Mouse (Mus musculus): Measurements from ENCODE around the gene Ankrd39.
"Not testable (repeated sequence)": the region's sequence is repeated elsewhere in the genome, so short reads cannot be mapped to it uniquely, and the experiment has no call there.

Ankrd39 gene

DNA sequence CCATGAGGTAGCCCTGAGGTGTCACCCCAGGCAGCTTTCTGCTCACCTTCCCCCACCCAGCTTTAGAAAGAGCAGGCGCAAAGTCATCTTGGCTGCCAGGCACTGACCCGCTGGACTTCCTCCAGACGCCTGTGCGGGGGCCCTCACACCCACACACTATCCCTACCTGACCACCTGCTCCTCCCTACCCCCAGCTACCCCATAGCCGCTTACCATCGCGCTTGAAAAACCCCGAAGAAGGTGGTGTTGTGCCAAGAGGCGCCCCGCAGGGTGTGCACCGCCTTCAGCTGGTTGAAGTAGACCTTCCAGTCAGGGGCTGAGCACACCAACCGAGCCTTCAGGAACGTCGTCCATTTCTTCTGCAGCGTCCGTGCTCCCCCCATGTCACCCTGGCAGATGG lies 5.3 kb upstream of the Ankrd39 start:
- no peak for DNase-seq (ENCODE audit: low spot score in 2 of 2)

DNA sequence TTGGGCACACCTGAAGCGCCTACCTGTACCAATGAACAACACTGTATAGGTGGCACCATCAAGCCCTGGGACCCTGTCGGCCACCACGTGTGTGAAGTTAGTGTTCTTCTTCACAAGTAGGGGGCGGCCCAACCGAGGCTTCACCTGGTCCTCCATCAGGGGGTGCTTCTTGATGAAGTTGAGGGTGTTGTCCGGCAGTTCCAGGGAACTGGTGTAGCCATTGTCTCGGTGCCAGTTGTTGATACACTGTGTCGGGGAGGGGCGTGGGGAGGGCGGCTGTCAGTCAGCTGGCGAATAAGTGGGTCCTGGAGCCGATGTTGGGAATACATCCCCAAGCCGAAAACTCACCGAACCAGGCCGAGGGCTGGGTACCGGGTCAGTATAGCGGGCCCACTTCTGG lies 4.7 kb upstream of the Ankrd39 start:
- DNase-seq (ENCODE audit: low spot score in 2 of 2), result no peak

DNA sequence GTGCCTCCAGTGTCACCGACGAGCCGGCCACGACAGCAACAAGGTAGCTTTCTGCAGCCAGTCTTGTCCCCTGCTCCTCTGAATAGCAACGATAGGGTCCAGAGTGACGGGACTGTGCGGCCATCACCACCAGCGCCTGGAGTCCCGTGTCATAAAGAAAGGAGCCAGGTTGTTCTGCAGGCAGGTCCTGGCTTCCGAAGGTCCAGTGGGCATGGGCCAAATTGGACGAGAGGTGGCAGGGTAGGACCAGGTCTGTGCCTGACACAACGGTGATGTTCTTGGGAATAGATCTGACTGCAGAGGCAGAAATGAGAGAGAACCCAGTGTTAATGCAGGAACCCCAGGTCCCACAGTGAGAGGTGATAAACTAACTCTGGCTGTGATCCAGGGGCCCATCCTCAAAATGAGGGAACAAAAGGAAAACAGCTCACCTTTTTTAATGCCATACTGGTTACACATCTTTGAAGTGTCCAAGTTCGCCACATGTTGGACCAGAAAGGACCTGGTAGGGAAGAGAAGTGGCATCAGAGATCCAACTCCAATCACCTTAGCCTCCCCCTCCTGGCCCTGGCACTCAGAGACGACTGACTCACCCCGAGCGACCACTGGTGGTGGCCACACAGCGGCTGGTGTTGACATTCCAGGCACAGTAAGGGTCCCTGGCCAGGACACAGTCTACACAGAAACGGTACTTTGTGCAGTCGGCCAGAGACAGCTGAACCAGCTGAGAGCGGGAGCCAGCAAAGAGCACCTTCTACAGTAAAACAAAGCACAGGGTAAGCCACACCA lies 3.0 kb upstream of the Ankrd39 start:
- no peak for DNase-seq (ENCODE audit: low spot score in 2 of 2)

DNA sequence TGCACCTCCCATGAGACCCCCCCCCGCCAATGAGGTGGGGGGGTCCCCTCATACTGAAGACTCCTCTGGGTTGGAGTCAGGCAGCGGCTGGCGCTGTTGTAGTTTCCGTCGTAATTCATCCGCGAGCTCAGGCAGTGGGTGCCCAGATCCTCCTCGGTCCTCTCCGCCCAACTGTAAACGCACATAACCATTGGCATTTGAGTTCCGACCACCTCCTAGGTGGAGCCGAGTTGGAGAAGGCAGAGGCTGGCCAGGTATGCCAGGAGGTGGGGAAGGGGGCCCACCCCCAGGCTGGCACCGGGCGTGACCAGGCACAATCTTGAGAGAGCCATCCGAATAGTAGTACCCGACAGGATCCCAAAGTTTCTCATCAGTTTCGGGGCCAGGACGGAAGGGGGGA lies 2.2 kb upstream of the Ankrd39 start:
- DNase-seq (ENCODE audit: low spot score in 2 of 2), result no peak

DNA sequence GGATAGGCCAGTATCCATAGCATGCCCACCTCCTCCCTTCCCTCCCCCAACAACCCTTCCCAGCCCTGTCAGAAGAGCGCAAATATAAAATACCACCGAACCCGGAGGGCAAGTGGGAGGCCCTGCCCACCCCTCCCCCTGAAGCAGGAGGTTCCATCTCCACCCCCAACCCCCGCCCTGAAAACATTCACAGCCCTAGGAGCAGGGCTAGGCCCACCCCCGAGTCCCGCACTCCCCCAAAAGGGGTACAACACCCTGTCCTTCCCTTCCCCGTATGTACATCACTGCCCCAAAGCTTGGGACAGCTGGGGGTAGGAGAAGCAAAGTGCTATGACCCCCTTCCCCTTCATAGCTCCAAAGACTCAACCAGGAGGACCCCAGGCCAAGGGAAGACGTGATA lies 1.5 kb upstream of the Ankrd39 start:
- no peak for DNase-seq (ENCODE audit: low spot score in 2 of 2)

DNA sequence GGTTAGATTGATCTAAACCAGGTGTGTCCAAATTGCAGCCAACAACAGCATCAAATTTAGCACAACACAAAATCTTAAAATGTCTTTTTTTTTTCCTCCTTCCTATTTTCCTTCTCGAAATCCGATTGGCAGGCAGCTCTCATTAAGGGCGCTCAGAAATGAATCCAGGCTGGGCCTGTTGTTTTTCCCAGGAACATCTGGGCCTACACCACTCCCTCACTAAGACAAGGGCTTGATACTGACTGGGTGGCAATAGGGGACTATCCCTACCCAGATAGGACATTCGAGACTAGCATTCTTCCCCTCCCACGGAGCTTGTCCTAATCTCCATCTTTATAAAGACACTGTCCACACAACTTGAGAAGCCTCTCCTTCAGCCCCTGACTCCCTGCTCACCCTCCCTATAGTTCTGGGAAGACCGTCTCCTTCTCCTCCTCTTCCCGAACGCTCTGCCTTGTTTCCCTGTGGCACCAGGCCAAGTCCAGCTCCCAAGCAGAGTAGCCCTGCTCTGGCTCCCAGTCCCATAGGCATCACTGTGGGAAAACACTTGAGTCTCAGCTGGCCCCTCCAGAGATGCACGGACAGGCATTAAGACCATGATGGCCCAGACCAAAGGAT lies 845 bp upstream of the Ankrd39 start:
- no peak for DNase-seq (ENCODE audit: low spot score in 2 of 2)

DNA sequence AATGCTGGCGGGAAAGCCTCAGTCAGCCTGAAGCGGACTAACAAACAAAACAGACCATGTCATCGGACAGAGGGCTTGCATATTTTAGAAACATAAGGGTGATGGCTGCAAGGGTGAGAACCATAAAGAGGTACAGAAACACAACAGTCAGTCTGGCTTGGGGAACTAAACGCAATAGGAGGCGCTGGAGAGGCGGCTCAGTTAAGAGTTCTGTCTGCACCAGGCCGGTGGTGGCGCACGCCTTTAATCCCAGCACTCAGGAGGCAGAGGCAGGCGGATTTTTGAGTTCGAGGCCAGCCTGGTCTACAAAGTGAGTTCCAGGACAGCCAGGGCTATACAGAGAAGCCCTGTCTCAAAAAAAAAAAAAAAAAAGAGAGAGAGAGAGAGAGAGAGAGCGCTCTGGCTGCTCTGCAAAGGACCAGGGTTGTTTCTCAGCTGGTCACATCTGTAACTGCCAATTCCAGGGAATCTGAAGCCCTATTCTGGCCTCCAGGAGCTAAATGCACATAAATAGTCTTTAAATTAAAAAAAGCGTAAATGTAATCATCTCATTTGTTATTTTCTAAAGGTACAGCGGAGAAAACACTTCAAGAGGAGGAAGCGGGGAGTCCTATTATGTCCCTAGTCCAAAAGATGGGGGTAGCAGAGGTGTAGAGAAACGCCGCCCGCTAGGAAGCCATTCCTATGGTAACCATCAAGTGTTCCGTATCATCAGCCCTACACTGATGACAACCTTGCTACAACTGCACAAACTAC lies 1.2 kb downstream of the Ankrd39 start:
- no peak for DNase-seq (ENCODE audit: low spot score in 2 of 2)

DNA sequence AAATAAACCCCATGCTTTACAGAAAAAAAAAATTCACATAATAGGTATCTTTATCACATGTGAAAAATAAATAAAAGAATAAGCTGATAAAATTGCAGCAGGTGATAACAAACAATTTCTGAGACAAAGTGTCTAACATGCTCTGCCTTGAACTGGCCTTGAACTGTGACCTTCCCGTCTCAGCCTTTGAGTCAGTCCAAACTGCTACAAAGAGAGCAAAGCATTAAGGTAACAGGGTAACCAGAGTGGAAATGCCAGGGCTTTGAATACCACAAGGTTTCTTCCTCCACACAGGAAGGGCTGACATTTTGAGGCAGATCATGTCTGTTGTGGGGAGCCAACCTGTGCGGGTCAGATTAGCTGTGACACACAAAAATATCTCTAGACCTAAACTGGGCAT lies 1.9 kb downstream of the Ankrd39 start:
- no peak for DNase-seq (ENCODE audit: low spot score in 2 of 2)

DNA sequence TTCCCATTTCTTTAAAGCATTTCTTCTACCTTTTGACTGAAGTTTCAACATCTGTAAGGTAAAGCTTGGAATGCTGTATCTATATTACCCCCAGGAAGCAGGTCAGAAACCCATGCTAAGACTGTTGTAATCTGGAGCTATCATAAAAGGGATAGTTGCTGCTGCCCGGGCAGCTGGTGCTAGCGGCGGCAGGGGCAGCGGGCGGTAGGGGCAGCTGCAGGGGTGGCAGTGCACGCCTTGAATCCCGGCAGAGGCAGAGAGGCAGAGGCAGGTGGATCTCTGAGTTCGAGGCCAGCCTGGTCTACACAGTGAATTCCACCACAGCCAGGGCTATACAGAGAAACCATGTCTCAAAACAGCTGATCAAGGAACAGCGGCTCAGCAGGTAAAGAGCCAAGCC lies 4.3 kb downstream of the Ankrd39 start:
- DNase-seq (ENCODE audit: low spot score in 2 of 2), result no peak

DNA sequence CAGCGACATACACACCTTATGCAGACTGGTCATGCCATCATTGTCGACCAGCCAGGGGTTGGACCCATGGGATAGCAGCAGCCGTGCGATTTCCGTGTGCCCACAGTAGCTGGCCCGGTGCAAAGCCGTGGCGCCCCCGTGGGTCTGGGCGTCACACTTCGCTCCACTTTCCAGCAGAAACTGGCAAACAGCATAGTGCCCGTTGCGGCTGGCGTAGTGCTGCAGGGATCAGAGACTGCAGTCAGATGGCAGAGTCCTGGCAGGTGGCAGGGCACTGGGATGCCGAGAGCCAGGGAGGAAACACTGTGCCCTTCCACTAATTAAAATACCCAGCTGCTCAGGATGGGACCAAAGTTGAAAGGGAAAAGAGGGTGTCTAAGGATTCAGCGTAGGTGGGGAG lies 5.4 kb downstream of the Ankrd39 start:
- no peak for DNase-seq (ENCODE audit: low spot score in 2 of 2)

DNA sequence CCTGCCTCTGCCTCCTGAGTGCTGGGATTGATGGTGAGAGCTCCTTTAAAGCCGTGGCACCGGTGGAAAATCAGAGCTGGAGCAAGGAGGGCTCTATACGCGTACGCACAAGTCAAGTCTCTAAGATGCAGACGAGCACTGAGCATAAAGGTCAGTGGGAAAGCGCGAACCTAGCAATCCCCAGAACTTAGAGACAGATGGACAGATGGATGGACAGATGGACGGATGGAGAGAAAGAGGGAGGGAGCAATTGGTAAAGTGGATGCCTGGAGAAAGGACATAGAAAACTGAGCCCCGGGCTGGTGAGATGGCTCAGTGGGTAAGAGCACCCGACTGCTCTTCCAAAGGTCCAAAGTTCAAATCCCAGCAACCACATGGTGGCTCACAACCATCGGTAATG lies 6.4 kb downstream of the Ankrd39 start:
- DNase-seq (ENCODE audit: low spot score in 2 of 2), result no peak

DNA sequence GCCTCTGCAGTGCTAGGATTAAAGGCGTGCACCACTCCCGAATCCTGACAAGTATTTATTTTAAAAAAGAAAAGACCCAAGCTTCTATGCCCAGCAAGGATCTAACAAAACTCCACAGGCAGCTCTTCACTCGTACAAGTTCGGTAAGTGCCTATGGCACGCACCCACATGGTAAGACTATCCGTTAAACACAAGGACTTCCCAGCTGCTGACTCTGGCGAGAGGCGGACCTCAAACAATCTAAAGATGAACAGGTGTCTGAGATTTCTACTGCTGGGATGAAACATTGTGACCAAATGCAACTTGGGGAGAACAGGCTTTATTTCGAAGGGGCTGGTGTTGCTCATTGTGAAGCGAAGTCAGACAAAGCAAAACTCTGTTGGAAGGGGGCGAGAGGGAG lies 7.1 kb downstream of the Ankrd39 start:
- no peak for DNase-seq (ENCODE audit: low spot score in 2 of 2)

DNA sequence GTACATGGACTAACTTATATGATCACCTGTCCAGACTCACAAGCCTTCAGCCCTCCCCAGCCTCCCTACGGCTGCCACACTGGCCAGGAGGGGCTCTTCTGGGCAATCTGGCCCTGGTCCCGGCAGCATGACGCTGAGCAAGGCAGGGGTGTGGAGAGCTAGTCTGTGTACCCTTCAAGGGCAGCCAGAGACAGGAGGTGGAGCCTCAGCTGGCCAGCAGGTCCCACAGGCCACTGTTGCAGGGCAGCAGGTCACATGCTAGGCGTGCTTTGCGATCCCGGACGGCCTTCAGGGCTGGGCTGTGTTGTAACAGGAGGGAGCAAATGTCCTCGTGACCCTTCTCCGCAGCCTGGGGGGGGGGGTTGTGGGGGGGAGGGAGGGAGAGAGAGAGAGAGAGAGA lies 8.1 kb downstream of the Ankrd39 start, which contains the start of gene Gm42417:
Gene Gm42417 (minus strand): TSS at position 244 of the 400 bp plus-strand sequence.
- no peak for DNase-seq (ENCODE audit: low spot score in 2 of 2)

DNA sequence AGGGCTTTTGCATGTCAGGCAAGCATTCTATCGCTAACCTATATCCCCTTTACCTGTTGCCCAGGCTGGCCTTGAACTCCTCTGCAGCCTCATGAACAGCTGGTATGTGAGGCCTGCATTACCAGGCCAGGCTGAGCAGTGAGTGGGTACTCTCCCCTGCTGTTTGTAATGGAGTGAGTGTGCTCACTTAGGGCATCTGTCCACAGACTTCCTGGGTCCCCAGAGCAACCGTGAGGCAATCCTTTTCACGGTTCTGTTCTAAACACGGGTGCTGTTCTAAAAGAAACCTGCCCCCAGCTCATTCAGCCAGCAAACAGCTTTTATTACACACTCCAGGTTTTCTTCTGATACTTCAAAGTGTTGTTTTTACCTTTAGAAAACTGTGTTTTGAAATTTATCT lies 8.5 kb downstream of the Ankrd39 start:
- DNase-seq (ENCODE audit: low spot score in 2 of 2), result no peak

DNA sequence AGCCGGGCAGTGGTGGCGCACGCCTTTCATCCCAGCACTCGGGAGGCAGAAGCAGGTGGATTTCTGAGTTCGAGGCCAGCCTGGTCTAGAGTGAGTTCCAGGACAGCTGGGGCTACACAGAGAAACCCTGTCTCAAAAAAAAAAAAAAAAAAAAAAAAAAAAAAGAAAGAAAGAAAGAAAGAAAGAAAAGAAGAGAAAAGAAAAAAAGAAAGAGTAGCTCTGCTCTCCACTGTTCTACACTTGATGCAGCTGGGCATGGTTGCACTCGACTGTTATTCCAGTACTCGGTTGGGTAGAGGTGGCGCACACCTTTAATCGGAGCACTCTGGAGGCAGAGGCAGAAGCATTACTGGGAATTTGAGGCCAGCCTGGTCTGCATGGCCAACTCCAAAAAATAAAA lies 10.5 kb downstream of the Ankrd39 start, which contains the start of gene Ankrd23:
Gene Ankrd23 (minus strand): TSS at position 101 of the 400 bp plus-strand sequence.
- not testable (repeated sequence) for DNase-seq (ENCODE audit: low spot score in 2 of 2)

DNA sequence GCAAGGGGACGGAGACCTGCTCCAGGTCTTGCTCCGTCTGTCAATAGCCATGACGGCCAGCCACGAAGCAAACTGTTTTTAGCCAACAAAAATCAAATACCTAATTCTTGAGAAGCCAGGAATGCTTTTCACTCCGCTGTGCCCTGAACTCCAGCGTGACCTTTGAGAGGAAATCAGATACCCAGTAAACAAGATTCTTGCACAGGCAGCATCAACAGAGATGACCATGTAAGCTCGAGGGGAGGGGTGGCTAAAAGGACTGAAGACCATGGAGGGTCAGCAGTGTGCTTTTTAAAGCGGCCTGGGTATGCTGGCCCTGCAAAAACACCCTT lies 10.9 kb downstream of the Ankrd39 start:
- DNase-seq (ENCODE audit: low spot score in 2 of 2), result no peak

DNA sequence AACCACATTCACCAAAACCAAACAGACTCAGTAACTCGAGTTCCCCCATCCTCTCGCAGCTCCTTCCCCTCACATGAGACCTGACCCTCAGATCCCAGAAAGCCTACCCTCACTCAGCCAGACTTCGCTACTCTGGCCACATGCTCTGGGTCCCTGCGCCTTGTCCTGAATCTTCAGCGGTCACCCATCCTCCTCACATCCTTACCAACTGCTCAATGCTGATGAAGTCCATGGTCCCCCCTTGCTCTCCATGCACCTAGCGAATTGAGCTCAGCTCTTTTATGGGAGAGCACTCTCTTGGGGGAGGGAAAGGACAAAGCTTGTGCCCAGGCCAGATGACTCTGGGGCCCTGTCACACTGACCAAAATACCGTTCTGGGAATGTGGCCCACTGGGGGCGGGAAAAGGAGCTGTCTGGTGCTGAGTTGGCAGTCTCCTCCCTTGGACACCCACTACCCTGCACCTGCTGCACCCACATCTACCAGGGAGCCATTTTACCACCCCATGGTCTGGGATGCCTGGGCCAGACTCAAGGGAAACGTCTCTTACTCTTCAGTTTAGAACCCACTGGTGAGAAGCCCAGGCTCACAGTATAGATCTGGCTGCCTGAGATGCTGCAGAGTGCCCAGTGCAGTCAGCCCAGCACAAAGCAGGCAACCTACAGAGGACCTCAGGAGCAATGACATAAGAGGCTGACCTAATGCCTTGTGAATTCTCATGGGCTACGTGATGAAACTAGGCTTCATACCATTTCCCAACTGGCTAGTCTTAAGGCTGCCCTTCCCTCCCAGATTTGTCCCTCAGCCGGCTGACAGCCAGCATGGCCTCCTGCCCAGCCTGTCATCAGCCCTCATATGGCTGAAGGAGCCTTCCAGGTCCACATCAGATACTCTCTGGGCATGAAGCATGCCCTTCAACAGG lies 11.5 kb downstream of the Ankrd39 start:
- peak in 1 of 2 experiments; percentile 69 for DNase-seq (ENCODE audit: low spot score in 2 of 2)

DNA sequence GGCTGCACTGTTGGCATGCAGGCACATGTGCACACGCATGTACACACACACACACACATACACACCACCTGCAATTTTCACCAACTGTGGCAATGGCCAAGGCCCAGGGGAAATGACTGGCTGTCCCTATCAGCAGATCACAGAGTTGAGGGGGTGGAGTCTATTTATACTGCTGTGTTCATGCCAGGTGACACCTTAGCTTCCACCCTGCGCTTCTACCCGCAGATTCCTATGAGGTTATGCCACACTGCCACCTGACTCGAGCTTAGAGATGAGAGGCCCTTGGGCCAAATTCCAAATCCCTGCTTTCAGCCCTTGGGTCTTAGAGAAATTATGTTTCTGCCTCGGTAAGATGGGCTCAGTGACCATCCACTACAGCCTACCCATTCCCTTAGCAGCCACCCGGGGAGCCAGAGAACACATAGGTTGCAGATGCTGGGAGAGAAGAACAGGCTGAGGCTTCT lies 12.6 kb downstream of the Ankrd39 start:
- DNase-seq (ENCODE audit: low spot score in 2 of 2), result no peak

DNA sequence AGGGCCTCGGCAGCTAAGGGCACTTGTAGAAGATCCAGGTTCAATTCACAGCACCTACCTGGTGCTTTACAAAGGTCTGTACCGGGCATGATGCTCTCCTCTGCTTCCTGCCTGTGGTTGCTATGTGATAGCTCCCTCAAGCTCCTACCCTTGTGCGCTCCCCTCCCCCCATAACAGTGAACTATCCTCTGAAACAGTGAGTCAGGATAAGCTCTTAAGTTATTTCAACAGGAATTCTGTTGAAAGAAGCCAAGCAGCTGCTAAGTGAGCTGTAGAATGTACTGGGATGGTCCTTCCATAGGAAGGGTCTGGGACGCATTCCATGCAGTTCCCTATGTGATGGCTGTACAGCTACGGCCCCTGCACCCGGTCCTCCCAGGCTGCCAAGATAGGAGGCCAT lies 13.7 kb downstream of the Ankrd39 start:
- DNase-seq (ENCODE audit: low spot score in 2 of 2), result no peak

DNA sequence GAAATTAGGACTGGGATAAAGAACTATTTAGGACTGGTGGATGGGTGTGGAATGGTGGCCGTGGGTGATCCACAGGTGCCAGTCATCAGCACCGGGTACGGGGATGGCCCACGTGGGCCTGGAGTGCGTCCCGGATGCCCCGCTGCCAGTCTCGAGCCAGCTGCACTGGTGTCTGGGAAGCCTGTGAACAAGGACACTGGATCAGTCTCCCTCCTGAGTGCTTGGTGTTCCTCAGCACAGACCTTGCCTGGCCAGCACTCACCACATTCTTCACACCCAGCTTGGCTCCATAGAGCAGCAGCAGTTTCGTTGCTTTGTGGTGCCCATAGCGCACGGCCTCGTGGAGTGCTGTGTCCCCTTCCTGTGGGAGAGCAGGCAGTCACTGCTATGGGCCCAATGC lies 15.8 kb downstream of the Ankrd39 start:
- DNase-seq (ENCODE audit: low spot score in 2 of 2), result no peak

DNA sequence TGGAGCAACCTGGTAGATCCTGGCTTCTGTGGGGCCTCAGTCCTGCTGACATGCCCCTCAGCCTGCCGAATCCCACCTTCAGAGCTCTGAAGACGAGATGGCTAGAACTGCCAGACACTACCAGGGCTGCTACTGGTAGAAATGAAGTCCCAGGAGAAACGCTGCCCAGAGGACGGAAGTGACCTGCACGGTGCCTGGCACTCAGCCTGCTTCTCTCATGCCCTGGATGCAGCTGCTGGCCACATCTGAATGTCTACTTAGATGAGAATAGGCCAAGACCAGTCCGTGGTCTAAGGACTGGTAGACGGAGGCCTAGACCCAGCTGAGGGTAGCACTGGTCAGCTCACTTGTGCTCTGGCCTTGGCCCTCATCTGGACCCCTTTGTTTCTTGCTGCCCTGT lies 16.3 kb downstream of the Ankrd39 start:
- DNase-seq (ENCODE audit: low spot score in 2 of 2), result no peak

DNA sequence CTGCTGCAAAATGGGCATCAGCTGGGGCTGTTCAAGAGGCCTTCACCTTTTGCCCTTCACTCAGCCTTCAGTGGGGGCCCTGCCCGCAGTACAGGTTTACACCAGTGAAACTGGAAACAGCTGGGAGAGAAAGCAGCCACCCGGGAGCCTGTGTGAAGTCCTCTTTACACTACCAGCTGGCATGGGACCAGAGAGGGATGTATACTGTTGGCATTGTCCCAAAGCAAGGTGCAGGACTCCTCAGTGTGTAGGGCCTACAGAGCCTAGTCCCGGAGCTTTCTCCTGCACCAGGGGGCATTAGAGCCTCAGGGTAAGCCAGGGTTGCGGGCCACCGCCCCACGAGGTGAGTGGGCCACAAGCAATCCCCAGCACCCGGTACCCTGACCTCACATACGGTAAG lies 16.8 kb downstream of the Ankrd39 start:
- DNase-seq (ENCODE audit: low spot score in 2 of 2), result no peak

Data from cerebellum, postnatal 4 days (tissue).